Mouse (Mus musculus) limb, embryonic 15.5 days (tissue): Measurements from ENCODE around the gene Cchcr1. TPM values are rescaled to one million over a fixed set of nuclear protein-coding genes. Genes with fewer than 3 reads are reported as not detected.
"Not testable (repeated sequence)": the region's sequence is repeated elsewhere in the genome, so short reads cannot be mapped to it uniquely, and the experiment has no call there.

Experiments used
- ATAC-seq: fragments of 200-750 bp; cut with Nextera tagmentation; 2 replicates; pipeline ENCODE4 v1.8.0; 2017; ENCODE audit warnings: low read depth, moderate TSS enrichment; ENCODE audit not compliant: insufficient number of reproducible peaks, low FRiP score, low TSS enrichment
- H3K27ac ChIP-seq: fragments of 300-500 bp; sonication (generic); 2 replicates; pipeline ENCODE4 v1.5.1; 2015; ENCODE audit warnings: moderate library complexity, mild to moderate bottlenecking, inconsistent platforms
- H3K27me3 ChIP-seq: fragments of 300-500 bp; sonication (generic); 2 replicates; pipeline ENCODE4 v1.6.1; 2015; ENCODE audit warnings: inconsistent platforms
- H3K36me3 ChIP-seq: fragments of 300-500 bp; sonication (generic); 2 replicates; pipeline ENCODE4 v1.6.1; 2015; ENCODE audit warnings: inconsistent platforms
- H3K4me1 ChIP-seq: fragments of 300-500 bp; sonication (generic); 2 replicates; pipeline ENCODE4 v1.6.1; 2015; ENCODE audit warnings: inconsistent platforms
- H3K4me2 ChIP-seq: fragments of 300-500 bp; sonication (generic); 2 replicates; pipeline ENCODE4 v1.6.1; 2015; ENCODE audit warnings: mild to moderate bottlenecking, inconsistent platforms
- H3K4me3 ChIP-seq: fragments of 300-500 bp; sonication (generic); 2 replicates; pipeline ENCODE4 v1.5.1; 2015; ENCODE audit warnings: mild to moderate bottlenecking, inconsistent platforms
- H3K9ac ChIP-seq: fragments of 300-500 bp; sonication (generic); 2 replicates; pipeline ENCODE4 v1.6.1; 2015; ENCODE audit warnings: inconsistent platforms
- H3K9me3 ChIP-seq: fragments of 300-500 bp; sonication (generic); 2 replicates; pipeline ENCODE4 v1.6.1; 2016; ENCODE audit warnings: inconsistent platforms
- WGBS: fragments of 180-500 bp; shearing (Covaris S2); methylation state at CpG from one replicate; pipeline ENCODE4 v1.1.7; 2015; 5-methylcytosine and 5-hydroxymethylcytosine counted together
- polyA plus RNA-seq: library from polyadenylated mRNA; unstranded; fragments of >200 nt; fragmentation: Nextera tagmentation; extraction: Ambion mirVana; gene quantifications from 2 replicates; pipeline ENCODE4 v1.2.1, GENCODE M21; 2015

The Cchcr1 gene
- polyA plus RNA-seq: 18.0 and 18.1 TPM in 2 replicates

DNA sequence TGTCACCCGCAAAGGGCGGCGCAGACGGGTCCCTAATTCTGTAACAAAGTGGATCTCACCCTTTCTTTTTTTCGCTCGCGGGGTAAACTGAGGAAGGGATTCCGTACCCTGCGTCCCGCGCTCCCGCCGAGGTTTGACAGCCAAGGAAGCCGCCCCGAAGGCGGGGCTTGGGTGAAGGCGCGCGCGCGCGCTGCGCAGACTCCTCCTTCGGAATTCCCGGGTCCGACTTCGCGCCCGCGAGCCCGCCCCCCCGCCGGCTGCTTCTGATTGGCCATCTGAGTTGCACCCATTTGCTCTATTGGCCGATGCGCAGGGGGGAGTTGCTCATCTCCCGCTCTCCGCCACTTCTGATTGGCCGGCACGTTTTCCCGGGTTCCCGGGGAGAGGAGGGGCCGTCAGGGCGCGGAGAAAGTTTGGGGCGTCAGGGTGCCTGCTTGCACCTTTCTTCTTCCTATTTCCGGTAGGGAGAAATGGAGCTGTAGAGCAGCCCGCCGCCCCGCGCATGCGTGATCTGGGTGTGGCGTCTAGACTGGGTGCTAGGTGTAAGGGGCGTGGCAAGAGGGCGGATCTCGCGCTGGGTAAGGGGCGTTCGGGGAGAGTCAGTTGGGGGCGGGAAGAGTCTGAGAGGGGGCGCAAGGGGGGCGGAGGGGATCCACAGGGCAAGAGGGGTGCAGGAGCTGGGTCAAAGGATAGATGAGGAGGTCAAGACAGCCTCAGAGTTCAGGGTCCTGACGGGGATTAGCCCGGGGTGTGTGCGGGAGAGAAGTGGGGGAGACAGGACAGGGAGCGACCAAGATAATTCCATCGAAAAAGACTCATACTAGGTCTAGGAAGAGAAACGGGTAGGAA, at the start of gene Cchcr1, which contains the start of gene Tcf19:
Cchcr1 (plus strand) TSS at position 449 of the 849 bp plus-strand sequence.
Tcf19 (minus strand) TSS at position 173 of the 849 bp plus-strand sequence.
- H3K9me3 ChIP-seq: no peaks in the 10 kb centered on the region
- WGBS: under 1% methylated on average over 67 of the region's 67 CpGs
- H3K36me3 ChIP-seq: peaks cover 27% of the 10 kb centered on the region
- peak within 1 kb of the TSS; percentile 55 for H3K9ac ChIP-seq
- no peaks in the 10 kb centered on the region for H3K27me3 ChIP-seq
- peak within 1 kb of the TSS; percentile 65 for H3K4me3 ChIP-seq
- peak within 1 kb of the TSS; percentile 70 for H3K27ac ChIP-seq
- peak within 1 kb of the TSS; percentile 85 for H3K4me2 ChIP-seq
- peak; percentile 93 for ATAC-seq
- peaks cover 38% of the 10 kb centered on the region for H3K4me1 ChIP-seq

- not testable (repeated sequence) for H3K9me3 ChIP-seq, H3K4me3 ChIP-seq, ATAC-seq, H3K9ac ChIP-seq, H3K27ac ChIP-seq, H3K4me2 ChIP-seq, H3K36me3 ChIP-seq
- Histone ChIP-seq H3K4me1 (peaks cover 13% of the 10 kb centered on the region), H3K27me3 (peaks cover 30% of the 10 kb centered on the region)
- WGBS: 59% methylated on average over 3 of the region's 3 CpGs
These were observed 48.0 kb upstream of the Cchcr1 start for GRCm38 (mm10) chr17:35468936-35469335.

DNA sequence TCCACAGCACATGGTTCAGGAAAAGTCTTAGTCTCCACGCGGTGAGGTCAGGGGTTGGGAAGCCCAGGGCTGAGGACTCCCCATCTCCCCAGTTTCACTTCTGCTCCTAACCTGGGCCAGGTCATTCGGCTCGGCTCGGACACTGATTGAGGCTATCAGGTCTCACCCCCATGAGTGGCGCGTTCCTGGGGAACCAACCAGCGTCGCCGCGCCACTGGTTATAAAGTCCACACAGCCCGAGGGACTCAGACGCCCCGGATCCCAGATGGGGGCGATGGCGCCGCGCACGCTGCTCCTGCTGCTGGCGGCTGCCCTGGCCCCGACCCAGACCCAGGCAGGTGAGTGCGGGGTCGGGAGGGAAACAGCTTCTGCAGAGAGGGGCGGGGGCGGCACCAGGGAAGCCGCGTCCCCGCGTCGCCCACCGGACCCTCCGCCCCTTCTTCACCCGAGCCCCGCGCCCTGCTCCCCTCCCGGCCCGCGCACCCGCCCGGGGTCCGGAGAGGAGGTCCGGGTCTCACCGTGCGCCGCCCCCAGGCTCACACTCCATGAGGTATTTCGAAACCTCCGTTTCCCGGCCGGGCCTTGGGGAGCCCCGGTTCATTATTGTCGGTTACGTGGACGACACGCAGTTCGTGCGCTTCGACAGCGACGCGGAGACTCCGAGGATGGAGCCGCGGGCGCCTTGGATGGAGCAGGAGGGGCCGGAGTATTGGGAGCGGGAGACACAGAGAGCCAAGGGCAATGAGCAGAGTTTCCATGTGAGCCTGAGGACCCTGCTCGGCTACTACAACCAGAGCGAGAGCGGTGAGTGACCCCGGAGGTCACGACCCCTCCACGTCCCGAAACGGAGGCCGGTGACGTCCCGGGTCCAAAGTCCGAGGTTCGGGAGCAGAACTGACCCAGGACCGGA, 46.8 kb upstream of the Cchcr1 start, which contains the start of gene H2-Q10:
H2-Q10 (plus strand) TSS at position 248 of the 910 bp plus-strand sequence.
- Histone ChIP-seq H3K4me3 (peak within 1 kb of the TSS; percentile 44), H3K4me1 (peaks cover 13% of the 10 kb centered on the region), H3K9me3 (no peaks in the 10 kb centered on the region), H3K9ac (0 out of 2 replicates have a peak within 1 kb of the TSS, but pooled peaks have one; percentile 26), H3K4me2 (peak within 1 kb of the TSS; percentile 89), H3K27ac (no peak within 1 kb of the TSS), H3K27me3 (peaks cover 34% of the 10 kb centered on the region), H3K36me3 (no peaks in the 10 kb centered on the region)
- WGBS: 1% methylated on average over 79 of the region's 80 CpGs
- ATAC-seq: 0 out of 2 replicates have a peak, but pooled peaks have one; percentile 19

DNA sequence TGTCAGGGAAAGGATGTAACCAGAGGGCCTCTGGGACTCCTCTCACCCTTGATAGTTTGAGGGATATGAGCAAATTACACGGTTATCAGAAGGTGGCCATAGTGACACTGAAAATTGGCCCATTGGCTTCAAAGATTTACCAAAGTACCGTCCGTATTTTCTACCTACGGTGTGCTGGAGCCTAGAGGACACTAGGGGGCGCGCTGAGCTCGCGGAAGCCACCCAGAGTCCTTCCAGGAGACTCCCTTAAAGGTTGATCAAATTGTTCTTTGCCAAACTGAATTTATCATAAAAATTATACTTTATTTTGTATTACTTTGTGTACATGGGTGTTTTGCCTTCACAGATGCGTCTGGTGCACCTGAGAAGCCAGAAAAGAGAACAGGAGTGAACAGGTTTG, 32.8 kb upstream of the Cchcr1 start:
- no peak overlapping the region for H3K4me3 ChIP-seq
- no peak overlapping the region for H3K9ac ChIP-seq
- no peaks in the 10 kb centered on the region for H3K9me3 ChIP-seq
- no peak overlapping the region for H3K27ac ChIP-seq
- no peak overlapping the region for H3K4me2 ChIP-seq
- no peaks in the 10 kb centered on the region for H3K27me3 ChIP-seq
- no peaks in the 10 kb centered on the region for H3K36me3 ChIP-seq
- no peak for ATAC-seq
- no peaks in the 10 kb centered on the region for H3K4me1 ChIP-seq
- WGBS: under 1% methylated on average over 9 of the region's 9 CpGs

- Histone ChIP-seq H3K36me3 (no peaks in the 10 kb centered on the region), H3K9ac (no peak overlapping the region), H3K4me1 (no peaks in the 10 kb centered on the region), H3K27me3 (no peaks in the 10 kb centered on the region), H3K4me2 (no peak overlapping the region), H3K27ac (no peak overlapping the region), H3K9me3 (no peaks in the 10 kb centered on the region), H3K4me3 (no peak overlapping the region)
- WGBS: 50% methylated on average over 4 of the region's 4 CpGs
- ATAC-seq: no peak
These were observed 31.2 kb upstream of the Cchcr1 start for GRCm38 (mm10) chr17:35485702-35486101.

- no peaks in the 10 kb centered on the region for H3K9me3 ChIP-seq
- no peak overlapping the region for H3K9ac ChIP-seq
- no peaks in the 10 kb centered on the region for H3K4me1 ChIP-seq
- H3K27me3 ChIP-seq: no peaks in the 10 kb centered on the region
- no peak overlapping the region for H3K27ac ChIP-seq
- no peak for ATAC-seq
- WGBS: 41% methylated on average over 10 of the region's 10 CpGs
- no peaks in the 10 kb centered on the region for H3K36me3 ChIP-seq
- no peak overlapping the region for H3K4me2 ChIP-seq
- no peak overlapping the region for H3K4me3 ChIP-seq
These were observed 30.2 kb upstream of the Cchcr1 start for GRCm38 (mm10) chr17:35486726-35487125.

- Histone ChIP-seq H3K4me2 (no peak overlapping the region), H3K9ac (no peak overlapping the region), H3K4me3 (no peak overlapping the region), H3K36me3 (no peaks in the 10 kb centered on the region), H3K27ac (no peak overlapping the region), H3K27me3 (no peaks in the 10 kb centered on the region), H3K4me1 (no peaks in the 10 kb centered on the region), H3K9me3 (no peaks in the 10 kb centered on the region)
- ATAC-seq: no peak
- 94% methylated on average over 2 of the region's 2 CpGs for WGBS
These were observed 28.9 kb upstream of the Cchcr1 start for GRCm38 (mm10) chr17:35488041-35488440.

- Histone ChIP-seq H3K9ac (no peak overlapping the region), H3K36me3 (no peaks in the 10 kb centered on the region), H3K9me3 (no peaks in the 10 kb centered on the region), H3K27me3 (no peaks in the 10 kb centered on the region), H3K4me2 (no peak overlapping the region), H3K4me1 (no peaks in the 10 kb centered on the region), H3K4me3 (no peak overlapping the region), H3K27ac (no peak overlapping the region)
- WGBS: 71% methylated on average over 5 of the region's 5 CpGs
- ATAC-seq: no peak
These were observed 26.6 kb upstream of the Cchcr1 start for GRCm38 (mm10) chr17:35490320-35490719.

DNA sequence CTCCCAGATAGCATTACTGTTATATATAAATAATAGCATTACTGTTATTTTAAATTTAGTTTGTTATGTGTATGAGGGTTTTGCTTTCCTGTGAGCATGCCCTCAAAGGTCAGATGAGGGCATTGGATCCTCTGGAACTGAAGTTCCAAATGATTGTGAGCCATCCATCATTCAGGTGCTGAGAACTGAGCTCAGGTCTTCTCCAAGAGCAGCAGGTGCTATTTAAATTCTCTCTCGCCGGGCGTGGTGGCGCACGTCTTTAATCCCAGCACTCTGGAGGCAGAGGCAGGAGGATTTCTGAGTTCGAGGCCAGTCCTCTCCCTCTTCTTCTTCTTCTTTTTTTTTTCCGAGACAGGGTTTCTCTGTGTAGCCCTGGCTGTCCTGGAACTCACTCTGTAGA, 19.8 kb upstream of the Cchcr1 start:
- no peaks in the 10 kb centered on the region for H3K4me1 ChIP-seq
- no peak overlapping the region for H3K4me3 ChIP-seq
- ATAC-seq: no peak
- H3K9me3 ChIP-seq: no peaks in the 10 kb centered on the region
- H3K9ac ChIP-seq: no peak overlapping the region
- no peak overlapping the region for H3K4me2 ChIP-seq
- H3K27me3 ChIP-seq: no peaks in the 10 kb centered on the region
- WGBS: 96% methylated on average over 7 of the region's 7 CpGs
- H3K27ac ChIP-seq: no peak overlapping the region
- H3K36me3 ChIP-seq: no peaks in the 10 kb centered on the region

DNA sequence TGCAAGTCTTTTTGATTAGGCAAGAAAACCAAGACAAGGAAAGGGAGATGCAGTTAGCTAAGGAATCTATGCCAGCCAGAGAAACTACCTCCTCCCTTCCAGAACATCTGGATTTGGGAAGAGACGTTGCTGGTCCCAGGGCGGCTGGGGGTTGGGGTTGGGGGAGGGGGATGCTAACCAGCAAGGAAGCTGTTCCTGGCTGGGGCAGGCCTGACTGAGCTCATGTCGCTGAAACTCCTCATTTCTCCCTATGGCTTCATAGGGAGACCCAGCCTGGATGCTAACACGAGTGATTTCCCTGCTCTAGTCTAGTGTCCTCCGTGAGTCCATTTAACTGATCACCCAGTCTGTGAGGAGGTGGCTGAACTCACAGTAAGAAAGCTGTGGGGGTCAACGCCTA, 14.7 kb upstream of the Cchcr1 start:
- no peaks in the 10 kb centered on the region for H3K36me3 ChIP-seq
- WGBS: 8% methylated on average over 6 of the region's 6 CpGs
- H3K27me3 ChIP-seq: peaks cover 19% of the 10 kb centered on the region
- H3K27ac ChIP-seq: no peak overlapping the region
- H3K4me3 ChIP-seq: no peak overlapping the region
- no peaks in the 10 kb centered on the region for H3K9me3 ChIP-seq
- no peak overlapping the region for H3K4me2 ChIP-seq
- no peaks in the 10 kb centered on the region for H3K4me1 ChIP-seq
- no peak overlapping the region for H3K9ac ChIP-seq
- ATAC-seq: no peak

DNA sequence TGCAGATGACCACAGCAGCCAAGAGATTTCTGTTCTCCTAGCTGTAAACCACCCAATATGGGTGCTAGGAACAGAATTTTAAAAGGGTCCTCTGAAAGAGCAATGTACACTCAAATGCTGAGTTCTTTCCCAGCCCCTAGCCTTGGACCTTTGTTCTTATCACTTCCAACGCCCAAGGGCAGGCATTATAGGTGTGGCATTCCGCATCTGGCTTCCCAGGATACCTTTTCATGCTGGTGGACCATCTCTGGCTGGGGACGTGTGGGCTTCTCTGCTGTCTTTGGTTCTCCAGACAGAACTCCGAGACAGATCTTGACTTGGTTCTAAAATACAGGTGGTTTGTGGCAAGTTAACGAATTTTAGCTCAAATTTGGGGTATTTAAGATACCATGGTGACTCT, 14.1 kb upstream of the Cchcr1 start:
- no peak overlapping the region for H3K4me3 ChIP-seq
- H3K27me3 ChIP-seq: peaks cover 25% of the 10 kb centered on the region
- 69% methylated on average over 5 of the region's 5 CpGs for WGBS
- H3K27ac ChIP-seq: no peak overlapping the region
- no peaks in the 10 kb centered on the region for H3K36me3 ChIP-seq
- H3K4me1 ChIP-seq: no peaks in the 10 kb centered on the region
- no peaks in the 10 kb centered on the region for H3K9me3 ChIP-seq
- H3K4me2 ChIP-seq: no peak overlapping the region
- ATAC-seq: no peak
- no peak overlapping the region for H3K9ac ChIP-seq

- WGBS: 27% methylated on average over 5 of the region's 5 CpGs
These were observed 13.1 kb upstream of the Cchcr1 start for GRCm38 (mm10) chr17:35503849-35504248.

More at GRCm38 (mm10) chr17:35503849-35504248, 13.1 kb upstream of the Cchcr1 start:
- H3K27ac ChIP-seq: no peak overlapping the region
- no peak overlapping the region for H3K4me2 ChIP-seq
- no peak overlapping the region for H3K4me3 ChIP-seq
- H3K36me3 ChIP-seq: no peaks in the 10 kb centered on the region
- no peak overlapping the region for H3K9ac ChIP-seq
- no peak for ATAC-seq
- H3K27me3 ChIP-seq: peaks cover 25% of the 10 kb centered on the region
- H3K4me1 ChIP-seq: no peaks in the 10 kb centered on the region
- H3K9me3 ChIP-seq: no peaks in the 10 kb centered on the region
